Mouse (Mus musculus): ENCODE results near the gene Atf7ip. TPM values are rescaled to one million over a fixed set of nuclear protein-coding genes. Genes with fewer than 3 reads are reported as not detected.

Atf7ip gene
- polyA plus RNA-seq, 2 experiments, result 35.7 to 38.4 TPM

GRCm38 (mm10) chr6:136653331-136653730, 147.4 kb downstream of the Atf7ip start:
- Histone ChIP-seq H3K9me3 (ENCODE audit: control insufficient read depth, low read length) (no peaks in the 10 kb centered on the region), H3K4me1 (ENCODE audit: control insufficient read depth, insufficient read depth, low read length) (no peaks in the 10 kb centered on the region), H3K36me3 (ENCODE audit: control insufficient read depth, insufficient read depth, low read length) (no peaks in the 10 kb centered on the region), H3K27ac (replicated peaks; ENCODE audit: low read depth, low read length) (no peak overlapping the region), H3K4me2 (replicated peaks; ENCODE audit: low read depth, low read length, severe bottlenecking) (no peak overlapping the region), H3K27me3 (ENCODE audit: control insufficient read depth, insufficient read depth, low read length) (no peaks in the 10 kb centered on the region), H3K4me3 (replicated peaks; ENCODE audit: low read length) (no peak overlapping the region), H3K9ac (ENCODE audit: low read depth, low read length, severe bottlenecking) (no peak overlapping the region)
- ATAC-seq (ENCODE audit: low FRiP score, low read depth) (no peak), DNase-seq (ENCODE audit: low spot score) (no peak)
- WGBS, result 75% methylated on average over 5 of the region's 5 CpGs
- no peak for TF ChIP-seq POLR2A (IDR thresholded peaks at IDR 0.05; ENCODE audit: borderline replicate concordance, extremely low read depth, insufficient read depth, insufficient read length)

- WGBS, result 78% methylated on average over 20 of the region's 20 CpGs
- H3K9me3 ChIP-seq (ENCODE audit: control insufficient read depth, low read length), result no peaks in the 10 kb centered on the region
These were observed 148.5 kb downstream of the Atf7ip start for GRCm38 (mm10) chr6:136654470-136654869.

GRCm38 (mm10) chr6:136655786-136656185, 149.8 kb downstream of the Atf7ip start:
- no peak for ATAC-seq (ENCODE audit: low FRiP score, low read depth)
- H3K4me3 ChIP-seq (replicated peaks; ENCODE audit: low read length), result no peak overlapping the region
- peak overlapping the region; percentile 23 for H3K4me2 ChIP-seq (replicated peaks; ENCODE audit: low read depth, low read length, severe bottlenecking)
- no peak overlapping the region for H3K27ac ChIP-seq (replicated peaks; ENCODE audit: low read depth, low read length)
- 69% methylated on average over 11 of the region's 11 CpGs for WGBS
- H3K27me3 ChIP-seq (ENCODE audit: control insufficient read depth, insufficient read depth, low read length), result peaks cover 1% of the 10 kb centered on the region; the same call in 1 of the 2 replicates
- DNase-seq (ENCODE audit: low spot score), result no peak
- H3K9ac ChIP-seq (ENCODE audit: low read depth, low read length, severe bottlenecking), result no peak overlapping the region
- H3K4me1 ChIP-seq (ENCODE audit: control insufficient read depth, insufficient read depth, low read length), result no peaks in the 10 kb centered on the region
- H3K36me3 ChIP-seq (ENCODE audit: control insufficient read depth, insufficient read depth, low read length), result no peaks in the 10 kb centered on the region
- TF ChIP-seq POLR2A (IDR thresholded peaks at IDR 0.05; ENCODE audit: borderline replicate concordance, extremely low read depth, insufficient read depth, insufficient read length), result no peak
- H3K9me3 ChIP-seq (ENCODE audit: control insufficient read depth, low read length), result no peaks in the 10 kb centered on the region

More at GRCm38 (mm10) chr6:136654470-136654869, 148.5 kb downstream of the Atf7ip start:
- ATAC-seq (ENCODE audit: low FRiP score, low read depth) (no peak), DNase-seq (ENCODE audit: low spot score) (no peak)
- Histone ChIP-seq H3K4me3 (replicated peaks; ENCODE audit: low read length) (no peak overlapping the region), H3K4me1 (ENCODE audit: control insufficient read depth, insufficient read depth, low read length) (no peaks in the 10 kb centered on the region), H3K27ac (replicated peaks; ENCODE audit: low read depth, low read length) (no peak overlapping the region), H3K36me3 (ENCODE audit: control insufficient read depth, insufficient read depth, low read length) (no peaks in the 10 kb centered on the region), H3K9ac (ENCODE audit: low read depth, low read length, severe bottlenecking) (no peak overlapping the region), H3K27me3 (ENCODE audit: control insufficient read depth, insufficient read depth, low read length) (no peaks in the 10 kb centered on the region), H3K4me2 (replicated peaks; ENCODE audit: low read depth, low read length, severe bottlenecking) (no peak overlapping the region)
- no peak for TF ChIP-seq POLR2A (IDR thresholded peaks at IDR 0.05; ENCODE audit: borderline replicate concordance, extremely low read depth, insufficient read depth, insufficient read length)

GRCm38 (mm10) chr6:136658303-136658702, 152.3 kb downstream of the Atf7ip start:
- no peak overlapping the region for H3K4me3 ChIP-seq (replicated peaks; ENCODE audit: low read length)
- H3K9ac ChIP-seq (ENCODE audit: low read depth, low read length, severe bottlenecking), result no peak overlapping the region
- DNase-seq (ENCODE audit: low spot score) (no peak), ATAC-seq (ENCODE audit: low FRiP score, low read depth) (no peak)
- H3K27ac ChIP-seq (replicated peaks; ENCODE audit: low read depth, low read length), result no peak overlapping the region
- peaks cover 16% of the 10 kb centered on the region for H3K27me3 ChIP-seq (ENCODE audit: control insufficient read depth, insufficient read depth, low read length)
- H3K9me3 ChIP-seq (ENCODE audit: control insufficient read depth, low read length), result no peaks in the 10 kb centered on the region
- H3K4me1 ChIP-seq (ENCODE audit: control insufficient read depth, insufficient read depth, low read length), result peaks cover 7% of the 10 kb centered on the region; the same call in 1 of the 2 replicates
- H3K36me3 ChIP-seq (ENCODE audit: control insufficient read depth, insufficient read depth, low read length), result no peaks in the 10 kb centered on the region
- H3K4me2 ChIP-seq (replicated peaks; ENCODE audit: low read depth, low read length, severe bottlenecking), result no peak overlapping the region
- 77% methylated on average over 4 of the region's 4 CpGs for WGBS
- no peak for TF ChIP-seq POLR2A (IDR thresholded peaks at IDR 0.05; ENCODE audit: borderline replicate concordance, extremely low read depth, insufficient read depth, insufficient read length)

- no peak overlapping the region for H3K9ac ChIP-seq (ENCODE audit: low read depth, low read length, severe bottlenecking)
- H3K27ac ChIP-seq (replicated peaks; ENCODE audit: low read depth, low read length), result no peak overlapping the region
- no peak overlapping the region for H3K4me2 ChIP-seq (replicated peaks; ENCODE audit: low read depth, low read length, severe bottlenecking)
- no peaks in the 10 kb centered on the region for H3K9me3 ChIP-seq (ENCODE audit: control insufficient read depth, low read length)
- 88% methylated on average over 9 of the region's 9 CpGs for WGBS
- ATAC-seq (ENCODE audit: low FRiP score, low read depth) (no peak), DNase-seq (ENCODE audit: low spot score) (no peak)
- H3K4me3 ChIP-seq (replicated peaks; ENCODE audit: low read length), result no peak overlapping the region
- H3K4me1 ChIP-seq (ENCODE audit: control insufficient read depth, insufficient read depth, low read length), result peaks cover 7% of the 10 kb centered on the region; the same call in 1 of the 2 replicates
- peaks cover 16% of the 10 kb centered on the region for H3K27me3 ChIP-seq (ENCODE audit: control insufficient read depth, insufficient read depth, low read length)
- H3K36me3 ChIP-seq (ENCODE audit: control insufficient read depth, insufficient read depth, low read length), result no peaks in the 10 kb centered on the region
- no peak for TF ChIP-seq POLR2A (IDR thresholded peaks at IDR 0.05; ENCODE audit: borderline replicate concordance, extremely low read depth, insufficient read depth, insufficient read length)
These were observed 153.3 kb downstream of the Atf7ip start for GRCm38 (mm10) chr6:136659226-136659625.

Other genes with a start within 250 kb of the Atf7ip start
- gene Gm8994, start 178.6 kb upstream of the Atf7ip start, polyA plus RNA-seq (2012; rRNA removed), result 0.05 and 0.15 TPM in 2 replicates
- gene Gm8994, start 178.6 kb upstream of the Atf7ip start, polyA plus RNA-seq (2014; fragmentation: Nextera tagmentation; extraction: Ambion mirVana), result 0.15 TPM in 1 of 2 replicates, not detected in the other
- 0.08 TPM in 1 of 2 replicates, not detected in the other for gene E330021D16Rik, start 90.6 kb upstream of the Atf7ip start, polyA plus RNA-seq (2012; rRNA removed)
- not detected in 2 replicates for gene E330021D16Rik, start 90.6 kb upstream of the Atf7ip start, polyA plus RNA-seq (2014; fragmentation: Nextera tagmentation; extraction: Ambion mirVana)
- 4.0 and 5.6 TPM in 2 replicates for gene Plbd1, start 155.8 kb downstream of the Atf7ip start, polyA plus RNA-seq (2012; rRNA removed)
- 14.3 and 19.8 TPM in 2 replicates for gene Plbd1, start 155.8 kb downstream of the Atf7ip start, polyA plus RNA-seq (2014; fragmentation: Nextera tagmentation; extraction: Ambion mirVana)